Mouse (Mus musculus) kidney, adult 18-20 months (tissue): ENCODE results near the gene Arpc4.

Source experiments
- DNase-seq: peaks from one replicate; pipeline ENCODE4 v3.0.0; 2021

Gene Arpc4

DNA sequence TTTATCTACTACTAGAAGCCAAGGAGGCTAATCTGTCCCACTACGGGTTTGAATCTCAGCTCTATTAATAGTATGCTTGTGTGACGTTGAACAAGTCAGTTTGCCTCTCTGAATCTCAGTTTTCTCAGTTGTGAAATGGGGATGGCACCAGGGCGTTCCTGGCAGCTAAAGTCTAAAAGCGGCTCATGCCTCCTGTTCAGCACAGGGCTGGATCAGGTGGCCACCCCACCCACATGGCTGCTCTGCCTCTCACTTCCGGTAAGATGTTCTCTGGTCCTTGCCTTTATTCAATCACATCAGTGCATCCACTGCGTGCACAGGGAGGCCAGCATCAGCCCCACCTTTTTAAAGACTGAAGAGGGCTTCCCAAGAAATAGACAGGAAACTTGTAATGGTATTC lies 27.6 kb downstream of the Arpc4 start:
- no peak for DNase-seq

DNA sequence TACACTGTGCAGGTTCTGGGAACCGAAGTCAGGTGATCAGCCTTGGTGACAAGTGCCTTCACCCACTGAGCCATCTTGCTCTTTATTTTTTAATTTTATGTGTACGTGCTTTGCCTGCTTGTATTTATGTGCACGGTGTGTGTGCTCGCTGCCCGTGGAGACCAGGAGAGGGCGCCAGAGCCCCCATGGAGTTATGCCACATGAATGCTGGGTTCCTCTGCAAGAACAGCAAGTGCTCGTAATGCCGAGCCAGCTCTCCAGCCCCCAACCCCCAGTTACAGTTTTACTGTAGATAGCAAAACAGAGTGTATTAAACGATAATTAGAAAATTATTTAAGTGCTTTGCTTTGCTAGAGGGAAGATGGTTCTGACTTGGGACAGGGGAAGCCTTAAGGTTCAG lies 28.8 kb downstream of the Arpc4 start:
- no peak for DNase-seq

DNA sequence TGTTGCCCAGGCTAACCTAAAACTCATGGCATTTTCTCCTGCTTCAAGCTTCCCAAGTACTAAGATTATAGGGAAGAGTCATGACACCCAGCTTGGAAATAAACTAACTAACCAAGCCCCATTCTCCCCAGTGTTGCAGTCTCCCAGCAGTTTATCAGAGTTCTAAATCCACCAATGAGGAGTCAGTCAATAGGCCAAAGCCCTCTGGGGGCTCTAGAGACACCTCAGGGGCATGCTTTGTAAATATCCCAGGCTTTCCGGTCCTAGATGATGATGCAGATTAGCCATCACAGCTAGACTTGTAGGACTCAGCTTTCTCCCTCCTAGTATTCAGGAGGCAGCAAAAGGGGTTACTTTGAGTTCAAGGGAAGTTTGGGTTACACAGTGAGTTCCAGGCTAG lies 32.1 kb downstream of the Arpc4 start:
- no peak for DNase-seq

DNA sequence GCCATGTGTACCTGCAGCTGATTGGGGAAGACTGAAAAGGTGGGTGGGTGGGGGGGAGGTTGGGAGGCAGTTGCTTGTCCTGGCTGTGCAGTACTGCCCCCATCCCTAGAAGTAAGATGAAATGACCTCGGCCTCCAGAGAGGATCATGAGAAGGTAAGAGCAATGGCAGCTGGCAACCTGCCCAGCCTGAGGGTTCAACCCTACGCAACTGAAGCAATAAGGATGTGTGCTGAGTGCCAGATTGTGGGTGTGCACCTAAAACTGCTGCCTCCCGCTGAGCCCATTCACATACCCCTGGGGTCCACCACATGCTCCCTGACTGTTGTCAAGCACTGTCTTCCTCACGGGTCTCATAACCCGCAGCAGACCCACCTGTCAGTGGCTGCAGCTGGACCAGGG lies 38.5 kb downstream of the Arpc4 start:
- no peak for DNase-seq

DNA sequence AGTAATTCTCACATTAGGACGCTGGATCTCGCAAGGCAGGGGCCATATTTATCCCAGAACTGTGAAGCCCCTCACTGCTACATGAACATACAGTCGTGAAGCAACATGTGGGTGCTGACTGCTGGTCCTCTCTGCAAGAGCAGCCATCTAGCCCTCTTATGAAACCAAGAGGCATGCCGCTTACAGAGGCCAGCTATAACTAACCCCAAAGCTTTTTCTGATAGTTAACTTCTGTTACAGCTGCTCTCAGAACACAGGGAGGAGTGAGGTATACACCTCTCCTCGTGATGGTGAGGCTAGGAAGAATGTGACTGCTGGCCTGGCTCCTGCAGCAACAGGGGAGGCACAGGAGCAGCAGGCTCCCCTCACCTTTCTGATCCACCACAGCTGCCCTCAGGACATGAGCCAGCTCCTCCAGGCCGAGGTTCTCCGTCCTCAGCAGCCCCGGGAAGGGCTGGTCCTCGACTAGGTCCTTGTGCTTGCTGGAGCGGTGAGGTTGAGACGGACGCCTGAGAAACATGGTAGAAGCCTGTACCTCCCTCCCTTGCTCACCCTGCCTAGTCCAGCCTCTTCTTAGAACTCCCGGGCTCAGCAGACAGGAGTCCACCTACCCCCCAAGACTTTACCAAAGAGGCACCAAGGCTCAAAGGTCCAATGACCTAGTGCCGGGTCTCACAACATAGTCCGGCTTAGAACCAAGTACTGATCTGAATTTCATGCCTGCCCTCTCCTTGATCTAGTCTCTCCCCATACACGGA lies 40.7 kb downstream of the Arpc4 start:
- no peak for DNase-seq

DNA sequence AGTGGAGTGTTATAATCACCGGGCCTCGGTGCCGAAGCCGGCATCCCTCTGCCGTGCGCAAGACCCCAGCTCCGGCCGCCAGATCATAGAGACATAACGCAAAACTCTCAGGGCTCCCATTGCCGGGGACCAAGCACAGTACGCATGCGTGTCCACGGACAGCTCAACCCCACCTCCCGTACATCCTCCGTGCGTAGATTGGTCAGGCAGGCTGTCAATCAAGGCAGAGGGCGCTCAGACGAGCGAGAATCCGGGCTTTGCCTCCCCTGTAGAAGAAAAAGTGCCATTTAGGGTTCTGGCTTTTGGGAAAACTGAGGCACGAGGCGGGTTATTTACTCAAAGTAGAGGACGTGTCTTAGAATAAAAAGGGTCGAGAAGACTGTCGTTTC lies 41.3 kb downstream of the Arpc4 start, which contains the start of gene Rpusd3:
Rpusd3 (minus strand) TSS at position 142 of the 389 bp plus-strand sequence.
- peak; percentile 98 for DNase-seq

GRCm38 (mm10) chr6:113423000-113423399 lies 45.1 kb downstream of the Arpc4 start:
- no peak for DNase-seq

DNA sequence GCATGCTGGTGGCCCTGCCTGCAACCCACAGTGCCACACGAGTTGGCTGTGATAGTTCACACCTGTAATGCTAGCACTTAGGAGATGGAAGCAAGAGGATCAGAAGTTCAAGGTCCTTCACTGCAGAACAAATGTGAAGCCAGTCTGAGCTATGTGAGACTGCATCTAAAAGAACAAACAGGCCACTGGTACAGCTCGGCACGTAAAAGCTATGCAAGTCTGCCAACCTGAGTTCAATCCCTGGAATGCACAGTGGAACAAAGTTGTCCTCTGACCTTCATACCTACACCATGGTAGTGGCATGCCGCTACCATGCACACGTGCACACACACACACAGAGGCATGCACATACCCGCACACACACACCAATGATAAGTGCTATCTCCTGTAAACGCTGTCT lies 46.3 kb downstream of the Arpc4 start:
- DNase-seq = peak; percentile 33

- no peak for DNase-seq
Measured at GRCm38 (mm10) chr6:113426696-113427095, 48.8 kb downstream of the Arpc4 start.

GRCm38 (mm10) chr6:113427397-113427796 lies 49.5 kb downstream of the Arpc4 start:
- DNase-seq = peak; percentile 42

- DNase-seq = no peak
Measured at GRCm38 (mm10) chr6:113428006-113428405, 50.1 kb downstream of the Arpc4 start.

DNA sequence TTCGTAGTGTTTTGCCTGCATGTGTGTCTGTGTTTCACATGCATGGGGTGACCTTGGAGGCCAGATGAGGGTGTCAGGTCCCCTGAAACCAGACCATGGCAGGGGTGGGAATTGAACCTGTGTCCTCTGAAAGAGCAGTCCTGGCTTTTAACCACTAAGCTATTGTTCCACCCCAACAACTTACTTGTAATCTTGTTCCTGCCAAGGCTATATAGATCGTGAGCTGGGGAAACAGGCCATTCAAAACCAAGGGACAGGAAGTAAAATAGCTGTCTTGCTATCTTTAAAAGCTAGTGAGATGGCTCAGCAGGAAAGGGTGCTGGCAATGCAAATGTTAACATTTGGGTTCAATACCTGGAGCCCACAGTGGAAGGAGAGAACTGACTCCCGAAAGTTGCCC lies 52.0 kb downstream of the Arpc4 start:
- DNase-seq = no peak

GRCm38 (mm10) chr6:113430846-113431245 lies 52.9 kb downstream of the Arpc4 start:
- no peak for DNase-seq

DNA sequence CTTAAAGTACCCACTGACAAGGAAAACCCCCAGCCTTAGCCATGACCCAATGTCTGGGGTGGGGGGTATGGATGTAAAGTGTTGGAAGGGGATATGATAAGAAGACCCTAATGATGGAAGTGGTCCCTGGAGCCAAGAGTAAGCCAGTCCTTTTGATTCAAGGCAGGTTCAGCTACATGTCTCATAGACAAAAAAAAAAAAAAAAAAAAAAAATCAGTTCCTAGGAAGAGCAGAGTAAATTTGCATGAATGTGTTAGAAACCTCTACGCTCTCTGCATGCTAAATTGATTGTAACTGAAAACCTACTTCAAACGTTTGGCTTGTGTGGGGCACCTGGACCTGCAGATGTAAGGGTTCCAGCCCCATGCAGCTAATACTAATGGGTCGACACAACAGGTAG lies 53.9 kb downstream of the Arpc4 start:
- DNase-seq = no peak

DNA sequence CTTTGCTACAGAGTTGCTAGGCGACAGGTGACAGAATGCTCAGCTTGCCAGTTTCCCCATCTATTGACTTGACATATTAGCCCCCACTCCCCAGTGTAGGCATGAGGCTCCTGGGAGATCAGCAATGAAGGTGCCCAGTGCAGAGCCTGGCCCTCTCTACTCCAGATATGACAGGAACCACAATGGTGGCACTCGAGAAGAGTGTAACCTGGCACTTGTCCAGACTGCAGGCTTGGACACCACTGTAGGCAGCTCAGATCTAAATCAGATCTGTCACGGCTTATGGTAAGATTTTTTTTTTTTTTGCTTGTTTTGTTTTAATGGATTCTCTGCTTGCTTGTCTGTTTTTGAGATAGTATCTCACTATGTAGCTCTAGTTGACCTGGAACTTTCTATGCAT lies 55.7 kb downstream of the Arpc4 start:
- no peak for DNase-seq

DNA sequence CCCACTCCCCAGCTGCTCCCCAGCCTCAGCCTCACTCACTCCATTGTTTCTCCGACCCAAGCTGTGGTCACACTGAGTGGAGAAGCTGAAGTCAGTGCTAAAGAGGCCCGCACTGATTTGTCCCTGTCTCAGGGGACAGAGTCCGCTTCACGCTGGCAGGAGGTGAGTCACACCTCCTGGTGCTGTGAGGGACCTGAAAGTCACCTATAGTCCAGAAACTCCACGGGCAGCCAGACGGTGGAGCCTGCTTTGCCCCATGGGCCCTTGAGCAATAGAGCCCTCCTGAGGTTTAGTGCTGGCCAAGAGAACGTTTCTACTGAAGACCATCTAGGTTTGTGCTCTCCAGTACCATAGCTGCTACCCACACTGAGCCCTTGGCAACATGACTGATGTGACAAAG lies 56.8 kb downstream of the Arpc4 start:
- DNase-seq = no peak

- DNase-seq = no peak
Measured at GRCm38 (mm10) chr6:113435664-113436205, 57.8 kb downstream of the Arpc4 start, which contains the start of gene Cidec. TSS of gene Cidec (minus strand) at chr6:113435760.

DNA sequence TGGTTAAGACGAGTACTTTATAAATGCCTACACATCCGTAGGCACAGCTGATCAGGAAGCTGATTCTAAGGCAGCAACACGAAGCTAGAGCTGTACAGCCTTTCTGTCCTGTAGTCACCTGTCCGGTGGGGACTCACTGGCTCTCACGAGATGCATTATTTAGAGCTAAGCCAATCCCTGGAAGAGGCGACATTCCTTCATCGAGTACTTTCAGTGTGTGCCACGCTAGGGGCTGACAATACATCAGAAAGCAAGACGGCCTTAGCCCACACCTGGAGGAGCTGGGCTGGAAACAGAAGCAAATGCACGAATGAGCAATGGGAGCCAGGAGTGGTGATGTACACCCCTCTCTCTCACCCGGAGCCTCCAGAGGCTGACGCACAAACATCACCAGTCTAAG lies 59.2 kb downstream of the Arpc4 start:
- no peak for DNase-seq

DNA sequence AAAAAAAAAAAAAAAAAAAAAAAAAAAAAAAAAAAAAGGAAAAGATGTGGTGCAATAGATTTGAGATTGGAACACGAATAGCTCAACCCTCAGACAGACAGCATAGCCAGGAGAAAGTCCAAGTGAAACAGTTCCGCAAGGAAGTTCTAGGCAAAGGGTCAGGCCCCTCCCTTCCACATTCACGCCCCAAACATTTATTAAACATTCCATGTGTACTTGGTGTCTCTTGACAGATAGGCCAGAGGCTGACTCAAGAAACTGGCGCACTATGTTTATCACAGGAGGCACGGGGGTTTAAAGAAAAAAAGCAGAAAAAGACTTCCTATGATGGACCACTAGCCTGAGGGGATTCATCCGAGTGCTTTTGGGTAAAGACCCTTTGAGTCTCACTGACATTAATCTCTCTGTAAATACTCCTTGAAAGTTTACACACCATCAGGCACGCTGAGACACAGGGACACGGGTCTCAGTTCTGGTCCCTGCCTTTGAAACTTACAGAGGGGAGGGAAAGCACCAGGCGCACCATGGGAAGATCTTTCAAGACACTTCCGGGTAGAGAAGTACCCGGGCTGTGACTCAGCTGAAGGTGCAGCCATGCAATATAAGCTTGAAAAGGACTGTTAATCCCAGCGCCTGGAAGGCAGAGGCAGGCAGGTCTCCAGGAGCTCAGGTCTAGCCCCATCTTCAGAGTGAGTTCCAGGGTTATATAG lies 61.0 kb downstream of the Arpc4 start:
- no peak for DNase-seq
